ENCODE assay signal across 16 mouse cellular contexts in genomic region chr8:115813426-115813825, GRCm38 (mm10).
"Had no signal": no experiment of that assay in that cellular context is flagged by ENCODE, and none has a peak within 500 bp of the region (broad histone marks: within the 10 kb centered on the region; RNA-seq: fewer than 3 reads in every experiment).

No protein-coding gene starts in this region.

- DNase-seq: liver, embryonic 13.5 days; liver, postnatal 0 days; lung, postnatal 14 days; right cerebral cortex, postnatal 14 days; thymus, adult 2 months; thymus, postnatal 25 days; thymus, postnatal 4 days had no signal

- H3K27me3 ChIP-seq: liver, embryonic 13.5 days; liver, embryonic 15.5 days; megakaryocyte, embryonic 14.5 days; midbrain, embryonic 13.5 days; midbrain, embryonic 15.5 days; neural tube, embryonic 12.5 days; stomach, embryonic 15.5 days had no signal

- H3K27ac ChIP-seq: liver, embryonic 13.5 days; liver, embryonic 15.5 days; macrophage; midbrain, embryonic 13.5 days; midbrain, embryonic 15.5 days; neural tube, embryonic 12.5 days; stomach, embryonic 15.5 days; stomach, postnatal 0 days had no signal

- H3K4me1 ChIP-seq: liver, embryonic 13.5 days; liver, embryonic 15.5 days; megakaryocyte, embryonic 14.5 days; midbrain, embryonic 13.5 days; midbrain, embryonic 15.5 days; neural tube, embryonic 12.5 days; stomach, embryonic 15.5 days had no signal

- H3K4me2 ChIP-seq: liver, embryonic 13.5 days; liver, embryonic 15.5 days; midbrain, embryonic 11.5 days; midbrain, embryonic 13.5 days; midbrain, embryonic 15.5 days; neural tube, embryonic 12.5 days; stomach, embryonic 15.5 days had no signal

- H3K36me3 ChIP-seq: liver, embryonic 13.5 days; liver, embryonic 15.5 days; midbrain, embryonic 13.5 days; midbrain, embryonic 15.5 days; neural tube, embryonic 12.5 days; stomach, embryonic 15.5 days had no signal

- H3K4me3 ChIP-seq: liver, embryonic 13.5 days; liver, embryonic 15.5 days; megakaryocyte, embryonic 14.5 days; midbrain, embryonic 13.5 days; midbrain, embryonic 15.5 days; neural tube, embryonic 12.5 days; stomach, embryonic 15.5 days had no signal

- ATAC-seq: liver, postnatal 0 days; midbrain, embryonic 13.5 days; midbrain, embryonic 15.5 days had no signal

- H3K9me3 ChIP-seq: liver, embryonic 13.5 days; liver, embryonic 15.5 days; megakaryocyte, embryonic 14.5 days; midbrain, embryonic 13.5 days; midbrain, embryonic 15.5 days; neural tube, embryonic 12.5 days; stomach, embryonic 15.5 days had no signal

- H3K9ac ChIP-seq: liver, embryonic 13.5 days; liver, embryonic 15.5 days; liver, postnatal 0 days; midbrain, embryonic 13.5 days; midbrain, embryonic 15.5 days; neural tube, embryonic 12.5 days; stomach, embryonic 15.5 days had no signal
